Comparison of ENCODE assay signal across 9 mouse cellular contexts in the genomic region with DNA sequence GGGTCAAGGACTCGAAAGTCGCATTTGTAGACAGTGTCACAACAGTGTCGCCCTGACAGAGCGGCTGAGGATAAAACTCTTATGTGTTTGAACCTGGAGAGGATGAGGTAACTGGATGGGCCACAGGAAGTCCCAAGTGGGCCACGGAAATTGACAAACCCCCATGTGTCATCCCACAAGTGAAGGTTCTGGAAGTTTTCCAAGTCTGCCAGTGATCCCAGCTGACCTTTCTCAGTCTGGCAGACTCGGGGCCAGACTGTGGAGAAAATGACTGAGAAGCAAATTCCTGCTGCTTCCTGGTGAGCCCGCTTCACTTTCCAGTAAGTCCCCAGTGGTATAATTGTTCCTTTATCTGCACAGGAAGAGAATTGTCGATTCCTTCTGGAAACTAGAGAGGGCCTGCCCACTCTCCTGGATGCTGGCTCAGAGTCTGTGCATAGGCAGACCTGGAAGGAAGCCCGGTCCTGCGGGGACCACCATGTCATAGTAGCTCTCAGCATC. TPM values are rescaled to one million over a fixed set of nuclear protein-coding genes. Genes with fewer than 3 reads are reported as not detected.
A peak's percentile ranks its signal among the peaks of the same experiment; 100 is the strongest.
DNase-seq lines count a peak whose midpoint lies in the region; ATAC-seq lines count a peak whose summit lies in the region.
"Had no signal": no experiment of that assay in that cellular context is flagged by ENCODE, and none has a peak within 500 bp of the region (broad histone marks: within the 10 kb centered on the region; RNA-seq: fewer than 3 reads in every experiment).

No protein-coding gene starts in this region.

- ATAC-seq in lung, embryonic 16.5 days (ENCODE audit: low read depth) = peak; percentile 51
- ATAC-seq in midbrain, embryonic 13.5 days = no peak
- ATAC-seq: intestine, postnatal 0 days had no signal

- peaks cover 17% of the 10 kb centered on the region for H3K4me1 ChIP-seq in lung, embryonic 16.5 days (replicated peaks; ENCODE audit: control insufficient read depth, insufficient read depth, low read length)
- H3K4me1 ChIP-seq in midbrain, embryonic 13.5 days (replicated peaks) = peaks cover 16% of the 10 kb centered on the region; the same call in 1 of the 2 replicates

- no peak overlapping the region for H3K4me3 ChIP-seq in lung, embryonic 16.5 days (ENCODE audit: low read length)
- H3K4me3 ChIP-seq in midbrain, embryonic 13.5 days (replicated peaks) = no peak overlapping the region

- H3K27me3 ChIP-seq in lung, embryonic 16.5 days (ENCODE audit: control insufficient read depth, insufficient read depth, low read depth, low read length) = no peaks in the 10 kb centered on the region
- peaks cover 6% of the 10 kb centered on the region; the same call in 1 of the 2 replicates for H3K27me3 ChIP-seq in midbrain, embryonic 13.5 days

- peak overlapping the region; percentile 41 for H3K9ac ChIP-seq in lung, embryonic 16.5 days (ENCODE audit: low read length)
- no peak overlapping the region for H3K9ac ChIP-seq in midbrain, embryonic 13.5 days (replicated peaks)

- no peak overlapping the region for H3K4me2 ChIP-seq in lung, embryonic 16.5 days (ENCODE audit: low read depth, low read length)
- H3K4me2 ChIP-seq in midbrain, embryonic 13.5 days (replicated peaks) = no peak overlapping the region

- H3K36me3 ChIP-seq in lung, embryonic 16.5 days (ENCODE audit: control insufficient read depth, insufficient read depth, low read length) = no peaks in the 10 kb centered on the region
- no peaks in the 10 kb centered on the region for H3K36me3 ChIP-seq in midbrain, embryonic 13.5 days

- H3K9me3 ChIP-seq in lung, embryonic 16.5 days (ENCODE audit: control insufficient read depth, low read length) = no peaks in the 10 kb centered on the region
- H3K9me3 ChIP-seq in midbrain, embryonic 13.5 days = no peaks in the 10 kb centered on the region

- 31% methylated on average over 10 of the region's 10 CpGs for WGBS in lung, embryonic 16.5 days
- WGBS in midbrain, embryonic 13.5 days = 75% methylated on average over 10 of the region's 10 CpGs

- peak overlapping the region; percentile 39 for H3K27ac ChIP-seq in lung, embryonic 16.5 days (ENCODE audit: low read length)
- no peak overlapping the region for H3K27ac ChIP-seq in midbrain, embryonic 13.5 days

- peak; percentile 94 for DNase-seq in heart, adult 11 months
- no peak for DNase-seq in heart, adult 8-10 months (ENCODE audit: low spot score)
- peak; percentile 58 for DNase-seq in adrenal gland, postnatal 10 days
- peak; percentile 59 for DNase-seq in kidney, adult 18-20 months
- no peak for DNase-seq in urinary bladder, postnatal 36 days (ENCODE audit: low spot score in 2 of 2)
- DNase-seq in frontal cortex, postnatal 25 days (ENCODE audit: low spot score in 2 of 2) = no peak

RNA-seq across cellular contexts. Expression of gene Cd180, which starts 47.0 kb away (rescaled TPM):
- total RNA-seq in heart, adult 8-10 months (2022) = 1 to 10 TPM in 2 of 4 experiments, under 1 TPM in 2; 0.57 to 2.5 (median 0.85) TPM
- total RNA-seq in adrenal gland, postnatal 10 days (2021) = 1 to 10 TPM; 3.0 to 3.1 TPM
- polyA plus RNA-seq in lung, embryonic 16.5 days (2015; fragmentation: Nextera tagmentation; extraction: Ambion mirVana) = 0.44 and 0.64 TPM in 2 replicates
- polyA plus RNA-seq in midbrain, embryonic 13.5 days (2015; fragmentation: Nextera tagmentation; extraction: Ambion mirVana) = 0.30 and 0.36 TPM in 2 replicates

Comparison
In these comparisons a context has a peak if more than half of its experiments do, and no peak if none do; other contexts are left out.
1. DNase-seq: peak in heart, adult 11 months (single experiment), adrenal gland, postnatal 10 days (single experiment) and kidney, adult 18-20 months (single experiment); none in heart, adult 8-10 months (single experiment), urinary bladder, postnatal 36 days (0 of 2) and frontal cortex, postnatal 25 days (0 of 2).